Mouse (Mus musculus): ENCODE measurements at regions not wholly inside any gene's neighbourhood (a gene's known extent, or its start where the extent isn't known, plus 50 kb on each side); places are given as distances from the start of the nearest gene placed in this dataset.

DNA sequence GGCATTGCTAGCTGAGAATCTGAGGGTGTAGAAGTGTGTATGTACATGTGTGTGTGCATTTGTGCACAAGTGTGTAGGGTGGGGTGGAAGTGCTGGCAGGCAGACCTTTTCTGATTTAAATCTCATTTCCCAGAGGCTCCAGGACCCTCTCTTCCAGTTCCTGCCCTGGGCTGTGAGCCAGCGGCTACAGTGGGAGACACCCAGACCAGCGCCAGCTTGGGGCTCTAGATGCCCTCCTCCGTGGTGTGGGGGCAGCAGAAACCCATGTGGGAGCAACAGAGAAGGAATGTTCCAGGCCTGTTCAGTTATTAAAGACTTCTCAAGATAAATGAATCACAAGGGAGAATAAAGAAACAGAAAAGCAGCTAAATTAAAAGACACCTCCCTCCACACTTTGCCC lies 64.1 kb upstream of the Podxl start:
- no peak for TF ChIP-seq CTCF (IDR thresholded peaks at IDR 0.05; ENCODE audit: borderline replicate concordance, insufficient read depth, low read length)
- TF ChIP-seq POLR2A (IDR thresholded peaks at IDR 0.05; ENCODE audit: low read depth, low read length), result no peak
